Mouse (Mus musculus) cerebellum, postnatal 25 days (tissue): ENCODE data around the gene T.
A peak's percentile ranks its signal among the peaks of the same experiment; 100 is the strongest.

Experiments
- DNase-seq, 2 experiments: peaks; one replicate each; pipeline ENCODE4 v3.0.0; 2021; ENCODE audit warnings: mixed read lengths in 2 of 2

T gene

GRCm38 (mm10) chr17:8433121-8433977 is 874 bp upstream of the T start:
- DNase-seq = no peak

- no peak for DNase-seq
Observed at GRCm38 (mm10) chr17:8436184-8436583, 2.0 kb downstream of the T start.

GRCm38 (mm10) chr17:8444062-8444461 is 9.8 kb downstream of the T start:
- DNase-seq = no peak

DNA sequence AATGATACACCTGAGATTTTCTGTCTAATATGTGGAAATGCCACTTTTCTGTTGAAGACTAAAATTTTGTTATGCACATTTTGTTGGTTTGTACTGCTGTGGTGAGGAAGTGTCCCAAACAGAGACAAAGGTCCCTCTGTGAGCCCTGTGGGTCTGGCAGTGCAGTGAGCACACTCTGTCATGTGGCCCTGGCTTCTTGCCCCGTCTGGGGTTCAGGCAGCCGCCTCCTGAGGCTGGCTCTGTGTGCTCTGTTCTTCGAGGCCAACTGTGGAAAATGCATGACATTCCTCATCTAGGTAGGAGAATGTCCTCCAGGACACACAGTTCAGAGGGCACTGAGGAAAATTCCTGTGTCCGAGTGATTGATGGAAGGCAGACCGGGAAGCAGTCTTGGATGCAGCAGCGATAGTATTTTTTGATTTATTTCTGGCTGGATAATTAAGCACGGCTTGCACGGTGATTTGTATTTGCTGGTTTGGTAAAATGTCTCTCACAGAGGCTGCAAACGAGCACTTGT is 13.5 kb downstream of the T start:
- peak; percentile 27 to 54 for DNase-seq

DNA sequence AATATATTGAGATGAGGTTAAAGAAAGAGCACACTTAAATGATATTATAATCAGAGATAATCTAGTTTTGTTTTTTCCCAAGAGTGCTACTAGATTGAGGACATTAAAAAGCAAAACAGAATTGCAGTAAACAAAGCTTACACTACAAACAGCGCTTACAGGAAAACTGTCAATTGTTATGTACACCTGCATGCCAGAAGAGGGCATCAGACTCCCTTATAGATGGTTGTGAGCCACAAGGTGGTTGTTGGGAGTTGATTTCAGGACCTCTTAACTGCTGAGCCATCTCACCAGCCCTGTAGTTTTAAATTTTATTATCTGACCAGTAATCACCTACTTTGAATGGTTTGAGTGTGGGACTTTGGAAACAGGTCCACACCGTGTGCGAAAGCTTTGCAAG is 14.1 kb downstream of the T start:
- no peak for DNase-seq

- DNase-seq = no peak
Observed at GRCm38 (mm10) chr17:8455196-8455595, 21.0 kb downstream of the T start.

DNA sequence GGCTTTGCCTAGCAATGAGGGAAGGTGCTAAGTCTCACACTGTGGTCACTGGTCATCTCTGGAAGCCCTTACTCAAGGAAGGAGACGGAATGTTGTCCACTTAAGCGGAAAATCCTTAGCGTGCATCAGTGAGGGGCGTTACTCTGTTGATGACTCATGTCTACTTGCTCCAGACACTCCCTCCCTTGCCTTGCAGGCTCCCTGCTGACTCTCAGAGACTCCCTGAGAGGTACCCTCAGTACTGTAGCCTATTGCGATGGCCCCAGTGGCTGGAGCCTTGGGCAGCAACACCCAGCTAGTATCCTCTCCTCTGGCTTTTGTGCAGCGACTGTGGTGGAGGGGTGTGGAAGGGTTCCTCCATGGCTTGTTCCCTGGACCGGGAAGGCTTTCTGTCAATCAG is 21.4 kb downstream of the T start:
- DNase-seq = no peak

DNA sequence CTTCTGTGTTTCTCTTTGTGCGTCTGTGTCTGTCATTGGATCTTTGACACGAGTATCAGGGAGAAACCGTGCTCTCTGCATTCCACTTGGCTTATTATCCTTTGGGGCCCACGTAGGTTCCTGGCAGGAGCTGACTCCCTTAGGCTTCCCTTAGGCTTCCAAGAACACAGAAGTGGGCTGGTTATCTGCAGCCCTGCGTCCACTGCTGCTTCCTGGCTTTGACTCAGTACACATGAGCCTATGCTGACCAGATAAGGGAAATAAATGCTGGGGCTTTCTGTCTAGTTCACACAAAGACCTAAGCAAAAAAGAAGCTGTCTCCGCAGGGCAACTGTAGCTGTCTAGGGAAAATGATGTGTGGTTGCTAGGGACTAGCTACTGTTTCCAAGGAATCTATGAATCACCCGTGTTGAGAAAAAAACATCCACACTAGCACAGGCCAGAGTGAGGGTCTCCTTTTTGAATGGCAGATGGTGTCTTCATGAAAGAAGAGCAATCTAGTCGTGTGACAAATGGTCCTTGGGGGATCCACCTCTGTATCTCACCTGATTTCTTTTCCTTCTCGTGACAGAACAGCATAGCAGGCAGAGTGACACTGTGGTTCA is 22.7 kb downstream of the T start:
- DNase-seq = no peak

DNA sequence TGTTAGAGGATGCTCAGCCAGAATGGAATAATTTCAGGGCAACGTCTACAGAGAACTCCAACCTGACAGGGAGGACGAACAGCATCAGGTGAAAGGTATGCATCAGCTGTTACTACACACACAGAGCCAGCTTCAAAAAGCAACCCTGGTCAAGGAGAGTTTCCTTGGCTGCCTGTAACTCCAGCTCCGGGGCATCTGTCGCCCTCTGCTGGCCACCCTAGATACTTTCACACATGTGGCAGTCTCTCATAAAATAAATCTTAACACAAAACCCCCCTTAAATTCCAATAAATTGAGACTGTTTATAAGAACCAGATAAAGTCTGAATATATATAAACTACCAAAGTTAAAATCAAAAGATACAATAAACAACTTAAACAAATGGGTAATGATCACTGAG is 27.3 kb downstream of the T start:
- peak; percentile 60 to 78 for DNase-seq

- DNase-seq = peak; percentile 70 to 82
Observed at GRCm38 (mm10) chr17:8463482-8464128, 29.4 kb downstream of the T start.

GRCm38 (mm10) chr17:8467771-8468170 is 33.5 kb downstream of the T start:
- no peak for DNase-seq

GRCm38 (mm10) chr17:8468716-8469344 is 34.6 kb downstream of the T start:
- peak; percentile 97 for DNase-seq

DNA sequence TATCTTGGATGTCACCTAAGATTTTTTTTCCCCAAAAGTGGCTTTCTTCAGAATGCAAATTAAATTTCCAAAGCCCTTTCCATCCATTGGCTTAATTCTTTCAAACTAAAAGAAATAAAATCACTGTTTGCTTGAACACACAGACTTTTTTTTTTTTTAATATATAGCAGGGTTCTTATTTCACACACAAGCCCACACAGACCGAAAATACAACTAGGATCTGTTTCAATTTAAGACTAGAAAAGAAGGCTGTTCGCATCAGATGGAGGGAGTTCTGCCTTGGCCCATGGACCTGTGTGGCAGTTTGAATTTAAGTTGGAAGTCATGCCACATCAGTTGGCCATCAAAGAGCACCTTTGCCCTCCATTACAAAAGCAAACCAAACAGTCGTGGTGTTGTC is 44.3 kb downstream of the T start:
- no peak for DNase-seq

DNA sequence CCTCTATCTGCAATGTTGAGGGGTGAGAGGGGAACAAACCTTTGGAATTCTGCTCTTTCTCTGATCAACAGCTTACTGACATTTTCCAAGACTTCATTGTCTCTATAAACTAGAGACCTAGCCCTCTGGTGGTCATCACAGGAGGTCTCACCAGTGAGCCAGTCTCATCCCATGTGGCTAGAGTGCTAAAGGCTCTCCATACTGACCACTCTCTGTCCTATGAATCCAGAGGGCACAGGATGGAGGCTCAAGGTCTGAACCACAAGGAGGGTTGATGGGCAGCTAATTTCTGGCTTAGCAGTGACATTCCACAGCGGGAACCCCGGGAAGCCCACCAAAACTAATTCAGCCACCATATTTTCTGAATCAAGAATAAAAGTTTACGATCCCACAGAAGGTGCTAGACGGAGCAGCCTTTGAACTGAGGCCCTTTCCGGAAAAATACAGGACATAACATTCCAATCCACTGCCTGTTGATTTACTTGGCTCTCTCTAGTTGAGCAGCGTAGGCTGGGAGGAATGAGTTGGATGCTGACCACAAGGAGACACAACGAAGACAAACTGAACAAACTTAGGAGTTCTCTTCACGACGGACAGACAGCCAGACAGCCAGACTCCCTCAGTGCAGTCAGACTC is 45.4 kb downstream of the T start:
- no peak for DNase-seq

DNA sequence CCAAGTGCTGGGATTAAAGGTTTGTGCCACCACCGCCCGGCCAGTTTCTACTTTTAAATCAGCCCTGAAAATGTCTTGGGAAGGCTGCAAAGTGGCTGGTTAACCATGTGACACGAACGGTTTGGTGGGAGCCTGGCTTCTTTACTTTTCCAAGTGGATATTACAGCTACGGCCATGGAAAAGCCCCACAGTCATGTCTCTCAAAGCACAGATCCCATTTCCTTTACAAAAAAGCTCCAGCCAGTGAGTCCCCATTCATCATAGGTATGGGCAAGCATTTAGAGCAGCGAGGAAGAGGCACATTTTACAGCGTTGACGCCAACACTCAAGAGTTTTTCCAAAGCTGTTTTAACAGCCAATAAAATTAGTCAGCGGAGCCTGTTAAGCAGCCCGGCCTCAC is 47.6 kb downstream of the T start:
- no peak for DNase-seq

DNA sequence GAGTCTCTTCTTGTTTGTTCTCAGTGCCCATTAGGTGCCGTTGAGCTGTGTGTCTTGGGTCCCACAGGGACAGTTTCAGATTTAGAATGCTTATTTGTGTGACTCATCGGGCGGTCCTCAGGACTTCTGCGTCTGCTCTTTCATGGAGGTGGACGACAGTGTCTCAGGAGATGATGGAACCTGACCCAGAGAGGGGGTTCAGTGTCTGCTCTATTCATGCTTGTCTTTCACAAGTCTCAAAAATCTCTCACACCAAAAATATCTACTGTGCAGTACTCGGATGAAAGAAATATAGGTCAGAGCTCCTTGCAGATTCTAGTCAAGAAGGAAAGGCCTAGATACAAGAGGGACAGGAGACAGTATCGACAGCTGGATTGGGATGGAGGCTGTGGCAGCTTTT is 48.7 kb downstream of the T start:
- no peak for DNase-seq

- no peak for DNase-seq
Observed at GRCm38 (mm10) chr17:8484246-8484645, 50.0 kb downstream of the T start.

GRCm38 (mm10) chr17:8485146-8485545 is 50.9 kb downstream of the T start:
- no peak for DNase-seq

DNA sequence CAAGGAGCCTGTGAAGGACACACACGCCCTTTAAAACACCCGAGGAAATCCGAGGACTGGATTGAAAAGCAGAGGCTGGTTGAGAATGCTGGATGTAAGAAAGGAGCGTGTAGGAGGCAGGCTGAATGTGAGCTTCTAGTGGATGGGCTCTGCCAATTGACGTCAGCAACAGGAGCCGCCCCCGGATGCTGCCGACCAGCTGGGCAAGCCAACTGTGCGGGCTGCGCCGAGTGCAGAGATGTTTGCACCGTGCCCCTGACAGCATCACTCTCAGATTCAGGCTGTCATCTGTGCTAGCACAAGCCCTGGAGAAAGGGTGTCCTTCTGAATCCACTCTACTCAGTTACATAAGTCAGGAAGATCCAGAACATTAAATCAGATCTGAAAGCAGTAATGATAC is 53.6 kb downstream of the T start:
- peak; percentile 76 to 79 for DNase-seq

- no peak for DNase-seq
Observed at GRCm38 (mm10) chr17:8490971-8491370, 56.7 kb downstream of the T start.
